Mouse (Mus musculus) cerebellum, adult 11-12 months (tissue): ENCODE results near the gene Olfr112.
"Not testable (repeated sequence)": the region's sequence is repeated elsewhere in the genome, so short reads cannot be mapped to it uniquely, and the experiment has no call there.

Experiments used
- DNase-seq: peaks from one replicate; pipeline ENCODE4 v3.0.0; 2022

Gene Olfr112

GRCm38 (mm10) chr17:37569351-37569750 lies at the start of gene Olfr112:
TSS of gene Olfr112 (minus strand) at chr17:37569451.
- no peak for DNase-seq

DNA sequence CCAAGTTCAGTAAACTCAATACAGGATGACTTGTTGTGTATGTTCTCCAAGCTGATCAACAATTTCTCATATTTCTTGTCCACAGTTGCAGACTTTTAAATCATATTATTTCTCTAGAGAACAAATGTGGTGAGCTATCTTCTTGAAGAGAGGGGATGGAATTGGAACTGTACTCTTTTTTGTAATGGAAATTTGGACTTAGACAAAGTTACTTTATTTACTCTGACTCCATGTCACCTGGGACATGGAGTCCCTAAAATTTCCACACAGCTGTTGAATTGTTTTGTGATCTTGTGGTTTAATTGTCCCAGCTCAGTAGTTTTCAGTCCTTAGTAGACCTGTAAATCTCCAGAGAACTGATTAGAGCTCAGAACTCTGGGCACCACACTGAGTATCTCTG lies 23.4 kb upstream of the Olfr112 start, which contains the start of gene Olfr114:
TSS of gene Olfr114 (minus strand) at position 101 of the 400 bp plus-strand sequence.
- DNase-seq, result no peak

GRCm38 (mm10) chr17:37577563-37577962 lies 8.3 kb upstream of the Olfr112 start, which contains the start of gene Olfr113:
TSS of gene Olfr113 (minus strand) at chr17:37577663.
- DNase-seq, result no peak

DNA sequence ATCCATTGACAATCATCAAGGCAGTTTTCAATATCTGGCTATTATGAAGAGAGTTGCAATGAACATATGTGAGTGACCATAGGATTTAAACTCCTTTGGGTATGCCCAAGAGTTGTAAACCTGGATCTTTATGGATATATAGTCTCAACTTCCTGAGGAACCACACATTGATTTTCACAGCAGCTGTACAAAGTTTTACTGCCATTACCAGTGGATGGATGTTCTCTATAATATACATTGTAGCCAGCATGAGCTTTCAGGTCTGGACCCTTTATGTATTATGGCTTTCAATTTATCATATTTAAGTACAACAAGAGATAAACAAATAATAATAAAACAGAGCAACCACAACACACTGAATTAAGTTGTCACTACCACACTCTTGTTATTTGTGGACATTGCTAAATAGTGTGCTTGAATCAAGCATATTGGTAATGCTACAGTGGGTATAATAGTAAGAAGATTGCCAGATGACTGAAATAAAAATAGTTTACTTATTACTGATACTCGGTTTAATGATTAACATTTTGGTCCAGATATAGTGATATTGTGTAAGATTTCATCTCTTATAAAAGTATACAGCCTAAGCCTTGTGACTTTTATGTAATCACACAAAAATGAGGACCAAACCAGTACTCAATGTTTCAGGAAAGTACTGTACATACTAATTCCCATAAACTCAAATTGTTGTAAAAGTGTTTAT lies 10.2 kb downstream of the Olfr112 start:
- no peak for DNase-seq

- DNase-seq, result no peak
These were observed 25.3 kb downstream of the Olfr112 start for GRCm38 (mm10) chr17:37543800-37544435.

- no peak for DNase-seq
These were observed 27.7 kb downstream of the Olfr112 start for GRCm38 (mm10) chr17:37541454-37542119.

DNA sequence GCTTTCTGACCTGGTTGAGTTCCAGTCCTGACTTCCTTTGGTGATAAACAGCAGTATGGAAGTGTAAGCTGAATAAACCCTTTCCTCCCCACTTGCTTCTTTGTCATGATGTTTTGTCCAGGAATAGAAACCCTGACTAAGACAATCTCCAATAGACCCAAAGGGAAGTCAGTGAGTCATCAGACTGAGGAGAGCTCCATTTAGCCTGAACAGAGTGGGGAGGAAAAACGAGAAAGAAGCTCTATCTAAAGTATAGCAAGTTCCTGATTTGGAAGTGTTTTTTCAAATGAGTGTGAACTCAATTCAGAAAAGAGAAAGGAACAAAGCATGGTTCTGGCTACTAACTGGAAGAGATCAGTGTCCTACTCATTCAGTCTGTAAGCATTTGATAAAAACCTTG lies 30.8 kb downstream of the Olfr112 start:
- not testable (repeated sequence) for DNase-seq

DNA sequence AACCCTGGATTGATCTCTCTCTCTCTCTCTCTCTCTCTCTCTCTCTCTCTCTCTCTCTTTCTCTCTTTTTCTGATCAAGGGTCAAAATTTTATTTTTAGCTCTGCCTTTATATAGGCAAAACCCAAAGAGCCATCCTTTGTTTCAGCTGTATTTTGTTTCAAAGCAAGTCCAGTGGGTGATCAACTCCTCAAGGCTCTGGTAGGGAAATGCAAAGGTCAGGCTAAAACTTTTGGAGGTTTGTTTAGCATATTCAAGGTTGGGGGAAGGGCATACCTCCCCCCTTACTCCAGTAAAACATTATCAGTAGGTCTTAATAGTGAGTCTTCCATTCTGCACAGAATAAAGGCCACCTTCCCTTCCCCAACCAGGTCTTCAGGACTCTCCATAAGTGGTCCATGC lies 34.1 kb downstream of the Olfr112 start:
- DNase-seq, result no peak

DNA sequence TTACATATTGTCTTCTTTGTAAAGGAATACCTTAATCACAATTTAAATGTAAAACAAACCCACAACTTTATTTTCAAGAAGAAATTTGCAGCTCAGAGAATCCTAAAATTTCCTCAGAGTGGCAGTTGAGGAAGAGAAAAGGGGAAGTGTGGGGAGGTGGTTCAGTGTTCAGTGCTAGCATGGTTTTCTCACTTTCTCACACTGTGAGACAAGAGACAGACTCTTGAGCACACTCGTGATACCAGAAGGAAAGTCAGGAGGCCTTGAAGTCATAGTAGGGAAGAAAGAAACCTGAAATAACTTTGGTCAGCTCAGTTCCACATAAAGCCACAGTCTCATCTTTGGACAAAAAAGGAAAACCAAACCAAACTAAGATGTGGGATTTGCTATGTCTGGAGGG lies 43.8 kb downstream of the Olfr112 start:
- DNase-seq, result not testable (repeated sequence)

DNA sequence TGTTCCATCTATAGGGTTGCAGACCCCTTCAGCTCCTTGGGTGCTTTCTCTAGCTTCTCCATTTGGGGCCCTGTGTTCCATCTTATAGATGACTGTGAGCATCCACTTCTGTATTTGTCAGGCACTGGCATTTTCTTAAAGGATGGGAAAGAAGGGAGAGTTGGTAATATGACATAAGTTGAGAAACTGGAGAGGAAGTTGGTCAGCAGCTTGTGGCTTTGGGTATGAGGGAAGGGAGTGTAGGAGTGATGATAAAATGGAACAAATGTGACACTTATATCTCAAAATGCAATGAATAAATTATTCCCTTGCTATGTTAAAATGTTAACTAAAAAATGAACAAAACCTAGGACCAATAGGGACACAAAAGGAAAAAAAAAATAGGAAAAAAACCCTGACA lies 44.6 kb downstream of the Olfr112 start:
- DNase-seq, result not testable (repeated sequence)
